11 mouse cellular contexts compared by ENCODE assay signal in genomic region chr9:35592903-35593302, GRCm38 (mm10). TPM values are rescaled to one million over a fixed set of nuclear protein-coding genes. Genes with fewer than 3 reads are reported as not detected.
A peak's percentile ranks its signal among the peaks of the same experiment; 100 is the strongest.
DNase-seq lines count a peak whose midpoint lies in the region; ATAC-seq and TF ChIP-seq lines count a peak whose summit lies in the region.
"Had no signal": no experiment of that assay in that cellular context is flagged by ENCODE, and none has a peak within 500 bp of the region (broad histone marks: within the 10 kb centered on the region; RNA-seq: fewer than 3 reads in every experiment).

No protein-coding gene starts in this region.

- peak; percentile 21 to 41 for DNase-seq in heart, postnatal 10 days
- no peak for DNase-seq in heart, postnatal 36 days
- peak; percentile 24 for DNase-seq in urinary bladder, postnatal 14 days (ENCODE audit: low spot score)
- DNase-seq in urinary bladder, adult 18-20 months (ENCODE audit: low spot score in 2 of 2), result no peak
- no peak for DNase-seq in stomach, postnatal 0 days (ENCODE audit: low spot score)

- intact Hi-C loops in heart, postnatal 10 days (cut with DNase I), result loop anchor here (2.0 to 10.0 kb wide), 3 partner anchors 114 to 1096 kb away; partner anchors contain the start of gene Gm7257
- intact Hi-C loops in heart, postnatal 36 days (cut with DNase I), result loop anchor here (5.0 kb wide), 1 partner anchor 1094 kb away; no protein-coding TSS in a partner anchor

- H3K9ac ChIP-seq in kidney, embryonic 16.5 days (replicated peaks; ENCODE audit: low read length), result no peak overlapping the region
- H3K9ac ChIP-seq in stomach, postnatal 0 days (ENCODE audit: low read length), result no peak overlapping the region
- no peak overlapping the region for H3K9ac ChIP-seq in forebrain, embryonic 13.5 days
- H3K9ac ChIP-seq: midbrain, embryonic 12.5 days had no signal

- H3K4me1 ChIP-seq in kidney, embryonic 16.5 days (ENCODE audit: insufficient read depth, low read length), result no peaks in the 10 kb centered on the region
- H3K4me1 ChIP-seq in stomach, postnatal 0 days (replicated peaks; ENCODE audit: control insufficient read depth, insufficient read depth), result no peaks in the 10 kb centered on the region
- H3K4me1 ChIP-seq in forebrain, embryonic 13.5 days, result no peaks in the 10 kb centered on the region
- H3K4me1 ChIP-seq: midbrain, embryonic 12.5 days had no signal

- H3K4me2 ChIP-seq in kidney, embryonic 16.5 days (replicated peaks; ENCODE audit: low read depth, low read length), result no peak overlapping the region
- H3K4me2 ChIP-seq in stomach, postnatal 0 days (replicated peaks; ENCODE audit: low read depth), result no peak overlapping the region
- no peak overlapping the region for H3K4me2 ChIP-seq in forebrain, embryonic 13.5 days
- H3K4me2 ChIP-seq: midbrain, embryonic 12.5 days had no signal

- no peaks in the 10 kb centered on the region for H3K27me3 ChIP-seq in kidney, embryonic 16.5 days (ENCODE audit: insufficient read depth, low read length)
- no peaks in the 10 kb centered on the region for H3K27me3 ChIP-seq in stomach, postnatal 0 days (ENCODE audit: control insufficient read depth, insufficient read depth, low read length)
- H3K27me3 ChIP-seq in forebrain, embryonic 13.5 days, result no peaks in the 10 kb centered on the region
- H3K27me3 ChIP-seq: midbrain, embryonic 12.5 days had no signal

- no peak overlapping the region for H3K27ac ChIP-seq in kidney, embryonic 16.5 days (ENCODE audit: low read length)
- H3K27ac ChIP-seq in stomach, postnatal 0 days (replicated peaks), result no peak overlapping the region
- H3K27ac ChIP-seq in forebrain, embryonic 13.5 days, result no peak overlapping the region
- H3K27ac ChIP-seq: midbrain, embryonic 12.5 days had no signal

- no peak for TF ChIP-seq EP300 in stomach, postnatal 0 days (optimal IDR thresholded peaks at IDR 0.05)

- H3K36me3 ChIP-seq in kidney, embryonic 16.5 days (ENCODE audit: insufficient read depth, low read length), result no peaks in the 10 kb centered on the region
- H3K36me3 ChIP-seq in stomach, postnatal 0 days (ENCODE audit: control insufficient read depth, insufficient read depth, low read length), result no peaks in the 10 kb centered on the region
- no peaks in the 10 kb centered on the region for H3K36me3 ChIP-seq in forebrain, embryonic 13.5 days (ENCODE audit: poor library complexity, severe bottlenecking)
- H3K36me3 ChIP-seq: midbrain, embryonic 12.5 days had no signal

- TF ChIP-seq CTCF in stomach, postnatal 0 days (IDR thresholded peaks at IDR 0.05; ENCODE audit: low read depth), result peak; percentile 75

- ATAC-seq in kidney, embryonic 16.5 days (ENCODE audit: low FRiP score, low TSS enrichment), result peak; percentile 74; the same call in 1 of the 2 replicates
- ATAC-seq in stomach, postnatal 0 days (ENCODE audit: low FRiP score, low TSS enrichment), result no peak
- no peak for ATAC-seq in forebrain, embryonic 13.5 days
- no peak for ATAC-seq in megakaryocyte, adult 5-6 weeks (ENCODE audit: poor library complexity, severe bottlenecking)

- H3K4me3 ChIP-seq in kidney, embryonic 16.5 days (ENCODE audit: low read length), result no peak overlapping the region
- no peak overlapping the region for H3K4me3 ChIP-seq in stomach, postnatal 0 days (ENCODE audit: low read depth, low read length)
- H3K4me3 ChIP-seq in forebrain, embryonic 13.5 days, result no peak overlapping the region
- H3K4me3 ChIP-seq: midbrain, embryonic 12.5 days had no signal

- 6% methylated on average over 2 of the region's 2 CpGs for WGBS in kidney, embryonic 16.5 days
- WGBS in stomach, postnatal 0 days, result 5% methylated on average over 2 of the region's 2 CpGs
- 16% methylated on average over 2 of the region's 2 CpGs for WGBS in forebrain, embryonic 13.5 days

- peaks cover 4% of the 10 kb centered on the region; the same call in 1 of the 2 replicates for H3K9me3 ChIP-seq in kidney, embryonic 16.5 days (ENCODE audit: low read length)
- H3K9me3 ChIP-seq in stomach, postnatal 0 days (ENCODE audit: control insufficient read depth, low read length), result no peaks in the 10 kb centered on the region
- no peaks in the 10 kb centered on the region for H3K9me3 ChIP-seq in forebrain, embryonic 13.5 days (replicated peaks)
- H3K9me3 ChIP-seq: midbrain, embryonic 12.5 days had no signal

RNA-seq across cellular contexts. Expression of gene Pate4, which starts 18.8 kb away (rescaled TPM):
- not detected for total RNA-seq in heart, postnatal 10 days (2021)
- total RNA-seq in heart, postnatal 36 days (2021), result not detected
- not detected in 2 replicates for polyA plus RNA-seq in kidney, embryonic 16.5 days (2015; fragmentation: Nextera tagmentation; extraction: Ambion mirVana)
- not detected in 2 replicates for polyA plus RNA-seq in stomach, postnatal 0 days (2015; fragmentation: Nextera tagmentation; extraction: Ambion mirVana)
- not detected in 2 replicates for polyA plus RNA-seq in forebrain, embryonic 13.5 days (2015; fragmentation: Nextera tagmentation; extraction: Ambion mirVana)
- not detected in 2 replicates for total RNA-seq in megakaryocyte, adult 5-6 weeks (2015)
- total RNA-seq in megakaryocyte, adult 5-6 weeks (2017), result not detected in 2 replicates
- total RNA-seq: adrenal gland, postnatal 36 days had no signal
- polyA plus RNA-seq: heart, embryonic 16.5 days; midbrain, embryonic 12.5 days had no signal

RNA-seq across cellular contexts. Expression of gene Hyls1, which starts 22.7 kb away (rescaled TPM):
- 1 to 10 TPM; 3.5 to 4.5 TPM for total RNA-seq in heart, postnatal 10 days (2021)
- total RNA-seq in heart, postnatal 36 days (2021), result 1 to 10 TPM; 1.6 to 2.4 TPM
- polyA plus RNA-seq in kidney, embryonic 16.5 days (2015; fragmentation: Nextera tagmentation; extraction: Ambion mirVana), result 15.3 and 16.4 TPM in 2 replicates
- 4.1 and 4.7 TPM in 2 replicates for polyA plus RNA-seq in stomach, postnatal 0 days (2015; fragmentation: Nextera tagmentation; extraction: Ambion mirVana)
- polyA plus RNA-seq in forebrain, embryonic 13.5 days (2015; fragmentation: Nextera tagmentation; extraction: Ambion mirVana), result 29.0 and 29.7 TPM in 2 replicates
- 15.7 and 20.1 TPM in 2 replicates for total RNA-seq in megakaryocyte, adult 5-6 weeks (2015)
- total RNA-seq in megakaryocyte, adult 5-6 weeks (2017), result 17.5 and 20.6 TPM in 2 replicates

RNA-seq across cellular contexts. Expression of gene Pate2, which starts 22.8 kb away (rescaled TPM):
- under 1 TPM in 1 of 2 experiments, not detected in 1; 0.25 TPM for total RNA-seq in heart, postnatal 10 days (2021)
- total RNA-seq in heart, postnatal 36 days (2021), result not detected
- 0.57 and 0.84 TPM in 2 replicates for polyA plus RNA-seq in kidney, embryonic 16.5 days (2015; fragmentation: Nextera tagmentation; extraction: Ambion mirVana)
- polyA plus RNA-seq in stomach, postnatal 0 days (2015; fragmentation: Nextera tagmentation; extraction: Ambion mirVana), result 0.19 and 0.31 TPM in 2 replicates
- polyA plus RNA-seq in forebrain, embryonic 13.5 days (2015; fragmentation: Nextera tagmentation; extraction: Ambion mirVana), result 1.6 and 2.1 TPM in 2 replicates
- 0.51 and 0.75 TPM in 2 replicates for total RNA-seq in megakaryocyte, adult 5-6 weeks (2015)
- total RNA-seq in megakaryocyte, adult 5-6 weeks (2017), result not detected in 2 replicates

RNA-seq across cellular contexts. Expression of gene Pus3, which starts 34.5 kb away (rescaled TPM):
- total RNA-seq in heart, postnatal 10 days (2021), result 1 to 10 TPM; 7.4 to 8.4 TPM
- total RNA-seq in heart, postnatal 36 days (2021), result 1 to 10 TPM; 6.6 to 6.7 TPM
- 20.6 and 24.0 TPM in 2 replicates for polyA plus RNA-seq in kidney, embryonic 16.5 days (2015; fragmentation: Nextera tagmentation; extraction: Ambion mirVana)
- polyA plus RNA-seq in stomach, postnatal 0 days (2015; fragmentation: Nextera tagmentation; extraction: Ambion mirVana), result 7.9 and 9.3 TPM in 2 replicates
- polyA plus RNA-seq in forebrain, embryonic 13.5 days (2015; fragmentation: Nextera tagmentation; extraction: Ambion mirVana), result 19.3 and 20.0 TPM in 2 replicates
- total RNA-seq in megakaryocyte, adult 5-6 weeks (2015), result 9.8 and 12.2 TPM in 2 replicates
- 14.0 and 14.6 TPM in 2 replicates for total RNA-seq in megakaryocyte, adult 5-6 weeks (2017)

RNA-seq across cellular contexts. Expression of gene Ddx25, which starts 34.6 kb away (rescaled TPM):
- total RNA-seq in heart, postnatal 10 days (2021), result under 1 TPM in 1 of 2 experiments, not detected in 1; 0.02 TPM
- not detected for total RNA-seq in heart, postnatal 36 days (2021)
- 2.3 TPM in 2 replicates for polyA plus RNA-seq in kidney, embryonic 16.5 days (2015; fragmentation: Nextera tagmentation; extraction: Ambion mirVana)
- 0.38 and 0.50 TPM in 2 replicates for polyA plus RNA-seq in stomach, postnatal 0 days (2015; fragmentation: Nextera tagmentation; extraction: Ambion mirVana)
- 13.2 and 14.9 TPM in 2 replicates for polyA plus RNA-seq in forebrain, embryonic 13.5 days (2015; fragmentation: Nextera tagmentation; extraction: Ambion mirVana)
- 0.09 and 0.11 TPM in 2 replicates for total RNA-seq in megakaryocyte, adult 5-6 weeks (2015)
- 0.04 TPM in 1 of 2 replicates, not detected in the other for total RNA-seq in megakaryocyte, adult 5-6 weeks (2017)

Comparison
In these comparisons a context has a peak if more than half of its experiments do, and no peak if none do; other contexts are left out.
1. DNase-seq: peak in heart, postnatal 10 days (2 of 2) and urinary bladder, postnatal 14 days (single experiment); none in heart, postnatal 36 days (0 of 2), urinary bladder, adult 18-20 months (0 of 2) and stomach, postnatal 0 days (single experiment).